Mouse (Mus musculus): ENCODE results near the gene Pank3.
"Not testable (repeated sequence)": the region's sequence is repeated elsewhere in the genome, so short reads cannot be mapped to it uniquely, and the experiment has no call there.

Pank3 gene

DNA sequence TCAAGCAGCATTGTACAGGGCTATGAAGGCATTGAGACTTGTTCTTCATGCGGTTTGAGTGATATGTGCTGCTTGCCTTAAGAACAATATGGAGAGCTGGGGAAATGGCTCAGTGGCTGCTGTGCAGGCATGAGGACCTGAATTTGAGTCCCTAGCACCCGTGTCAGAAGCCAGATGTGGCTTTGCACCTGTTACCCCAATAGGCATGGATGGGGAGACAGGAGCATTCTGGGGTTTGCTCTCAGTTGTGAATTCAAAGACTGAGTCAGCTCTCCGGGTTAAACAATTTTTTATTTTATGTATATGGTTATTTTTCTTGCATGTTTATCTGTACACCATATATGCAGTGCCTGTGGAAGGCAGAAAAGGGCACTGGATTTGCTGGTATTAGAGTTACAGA lies 13.2 kb downstream of the Pank3 start:
- no peak for DNase-seq

DNA sequence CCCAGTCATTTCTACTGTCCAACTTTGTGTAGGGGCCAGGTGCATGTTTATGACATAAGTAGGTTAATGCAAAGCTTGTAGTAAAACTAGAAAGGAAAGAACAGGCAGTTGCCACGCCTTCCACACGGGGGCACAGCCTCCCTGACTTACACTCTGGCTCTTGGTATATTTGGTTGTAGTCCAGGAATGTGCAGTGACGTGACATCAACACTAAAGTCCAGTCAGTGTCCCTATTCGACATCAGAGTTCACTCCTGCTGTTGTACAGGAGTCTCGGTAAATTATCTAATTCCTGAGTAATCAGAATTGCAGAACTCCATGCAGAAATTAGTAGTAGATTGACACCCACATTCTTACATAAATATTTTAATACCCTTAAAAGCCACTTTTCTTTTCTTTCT lies 13.8 kb downstream of the Pank3 start:
- DNase-seq = peak; percentile 45

DNA sequence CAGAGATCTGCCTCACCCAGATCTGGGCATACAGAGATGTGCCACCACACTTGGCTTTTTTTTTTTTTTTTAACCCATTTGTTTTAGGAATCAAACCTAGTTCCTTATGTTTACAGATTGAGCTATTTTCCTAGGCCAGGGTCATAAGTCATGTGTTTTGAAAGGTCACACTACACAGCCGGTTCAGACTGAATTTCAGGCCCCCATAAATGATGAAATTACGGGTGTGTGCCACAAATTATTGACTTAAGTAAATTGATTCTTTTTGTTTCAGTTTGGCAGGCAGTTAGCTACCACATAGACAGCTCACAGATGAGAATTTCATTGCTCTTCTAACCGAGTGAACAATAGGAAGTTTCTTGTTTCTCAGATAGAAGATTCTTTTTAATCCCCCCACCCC lies 14.7 kb downstream of the Pank3 start:
- DNase-seq = no peak

DNA sequence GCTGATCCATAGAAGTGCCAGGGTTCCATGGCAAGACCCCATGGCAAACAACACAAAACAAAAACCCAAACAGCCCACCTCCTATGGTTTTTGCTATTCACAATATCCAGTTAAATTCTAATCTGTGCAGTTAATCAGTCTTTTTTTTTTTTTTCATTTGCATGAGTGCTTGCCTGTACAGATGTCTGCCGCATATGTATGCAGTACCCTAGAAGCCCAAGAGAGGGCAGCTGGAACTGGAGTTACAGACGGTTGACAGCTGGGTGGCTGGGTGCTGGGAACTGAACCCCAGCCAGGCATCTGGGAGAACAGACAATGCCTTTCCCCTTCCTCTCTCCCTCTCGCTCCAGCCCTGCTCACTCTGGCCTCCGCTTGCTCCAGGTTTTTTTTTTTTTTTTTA lies 15.3 kb downstream of the Pank3 start:
- DNase-seq = no peak

DNA sequence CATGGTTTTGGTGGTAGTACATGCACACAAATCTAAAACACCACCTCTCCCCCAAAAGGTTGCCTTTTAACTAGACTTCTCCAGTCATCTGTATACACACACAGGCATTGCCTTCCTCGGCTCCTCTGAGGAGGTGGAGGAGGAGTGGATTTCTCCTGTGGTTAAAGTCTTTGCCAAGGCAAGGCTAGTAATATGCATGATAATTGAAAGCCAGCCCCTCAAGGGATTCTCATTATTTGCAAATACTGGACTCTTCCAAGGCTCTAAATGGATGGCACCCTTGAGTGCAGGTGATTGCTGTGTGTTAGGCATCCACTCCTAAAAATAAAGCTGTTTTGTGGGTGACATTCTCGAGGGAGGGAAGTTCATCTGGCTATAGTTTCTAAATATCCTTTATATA lies 19.2 kb downstream of the Pank3 start:
- DNase-seq = no peak

DNA sequence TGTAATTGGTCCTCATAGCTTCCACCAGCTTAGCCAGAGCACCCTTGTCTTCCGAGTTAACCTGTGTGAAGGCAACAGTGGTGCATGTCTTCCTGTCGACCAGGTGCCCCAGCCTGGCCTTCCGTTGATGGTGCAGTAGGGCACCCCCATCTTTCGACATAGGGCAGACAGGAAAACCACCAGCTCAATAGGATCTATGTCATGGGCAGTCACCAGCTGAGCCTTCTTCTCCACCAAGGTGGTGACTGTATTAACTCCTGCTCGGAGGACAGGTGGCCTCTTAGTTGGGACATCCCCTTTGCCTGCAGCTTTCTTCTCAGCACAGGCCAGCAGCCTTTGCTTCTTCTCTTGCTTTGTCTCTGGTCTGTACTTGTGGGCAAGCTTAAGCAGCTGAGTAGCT lies 23.5 kb downstream of the Pank3 start:
- not testable (repeated sequence) for DNase-seq

DNA sequence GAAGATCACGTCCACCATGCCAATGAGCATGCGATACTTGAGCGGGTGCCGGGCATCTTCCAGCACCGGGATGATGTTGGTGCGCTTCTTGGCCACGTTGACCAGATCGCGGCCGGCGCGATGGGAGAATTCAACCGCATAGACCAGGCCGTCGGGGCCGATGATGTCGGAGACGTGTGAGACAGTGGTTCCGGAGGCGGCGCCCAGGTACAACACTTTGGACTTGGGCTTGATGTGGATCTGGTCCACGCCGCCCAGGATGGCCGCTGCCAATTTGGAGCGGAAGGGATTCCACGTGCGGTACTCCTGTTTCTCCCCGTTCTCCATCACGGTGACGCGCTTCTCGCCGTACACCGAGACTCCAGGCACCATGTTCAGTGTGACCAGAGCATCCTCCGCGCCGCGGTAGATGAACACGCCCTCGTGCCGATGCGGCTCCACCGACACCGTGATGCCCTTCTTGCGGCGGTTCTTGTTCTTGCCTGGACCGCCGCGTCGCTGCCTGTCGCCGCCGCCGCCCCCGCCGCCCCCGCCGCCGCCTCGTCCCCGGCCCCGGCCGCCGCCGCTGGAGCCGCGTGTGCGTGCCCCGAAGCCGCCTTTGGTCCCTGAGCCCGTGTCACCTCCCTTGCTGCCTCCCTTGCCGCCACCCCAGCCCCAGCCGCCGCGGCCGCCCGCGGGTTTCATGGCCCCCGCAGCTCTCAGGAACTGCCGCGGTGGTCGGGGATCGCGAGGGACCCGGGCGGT lies 28.6 kb downstream of the Pank3 start:
- DNase-seq = no peak

DNA sequence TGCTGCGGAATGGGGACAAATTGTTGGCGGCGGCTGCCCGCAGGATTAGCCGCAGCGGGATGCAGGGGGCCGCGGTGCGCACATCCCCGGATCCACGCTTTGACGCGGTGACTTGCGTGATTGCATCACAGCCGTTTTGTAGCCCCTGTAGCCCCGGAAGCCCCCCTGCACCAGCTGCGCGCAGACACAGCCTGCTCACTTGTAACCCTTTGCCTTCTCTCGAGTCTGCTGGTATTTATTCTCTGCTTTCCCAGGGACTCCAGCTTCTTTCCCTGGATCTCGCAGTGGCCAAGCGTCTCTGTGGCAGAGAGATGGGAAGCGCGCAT lies 29.2 kb downstream of the Pank3 start:
- DNase-seq = no peak

DNA sequence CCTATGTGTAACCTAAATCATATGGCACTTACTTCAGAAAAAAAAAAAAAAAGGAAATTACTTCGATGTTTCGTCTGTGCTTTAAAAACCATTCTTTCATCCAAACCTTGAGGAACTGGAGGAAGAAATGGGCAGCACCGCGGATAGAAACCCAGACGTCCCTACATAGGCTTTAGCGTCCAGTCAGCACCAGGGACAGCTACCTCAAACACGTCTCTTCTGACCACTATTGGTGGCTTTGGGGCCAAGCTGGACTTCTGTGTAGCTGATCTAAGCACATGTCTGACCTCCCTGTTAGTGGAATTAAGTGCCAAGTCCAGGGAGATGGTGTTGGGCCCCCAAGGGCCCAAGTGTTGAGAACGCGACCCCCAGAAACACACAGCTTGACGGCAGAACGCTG lies 29.6 kb downstream of the Pank3 start, which contains the start of gene Fbll1:
Gene Fbll1, minus strand, starts transcription at position 11 of the 400 bp plus-strand sequence.
- DNase-seq = peak; percentile 67

DNA sequence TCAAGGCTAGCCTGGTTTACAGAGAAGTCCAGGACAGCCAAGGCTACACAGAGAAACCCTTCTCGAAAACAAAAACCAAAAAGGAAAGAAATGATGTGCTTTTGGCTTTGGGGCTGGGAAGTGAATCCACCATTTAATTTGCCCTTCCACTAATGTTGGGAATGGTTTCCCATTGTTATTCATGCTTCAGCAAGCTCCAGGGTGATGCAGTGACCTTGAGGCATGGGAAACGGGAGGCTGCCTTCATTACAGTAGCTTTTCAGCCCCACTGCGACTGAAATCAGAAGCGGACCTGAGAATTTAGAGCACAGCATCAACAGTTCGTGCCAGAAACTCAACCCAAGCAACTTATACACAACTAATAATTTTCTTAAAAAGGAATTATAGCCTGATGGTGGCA lies 32.0 kb downstream of the Pank3 start:
- no peak for DNase-seq

DNA sequence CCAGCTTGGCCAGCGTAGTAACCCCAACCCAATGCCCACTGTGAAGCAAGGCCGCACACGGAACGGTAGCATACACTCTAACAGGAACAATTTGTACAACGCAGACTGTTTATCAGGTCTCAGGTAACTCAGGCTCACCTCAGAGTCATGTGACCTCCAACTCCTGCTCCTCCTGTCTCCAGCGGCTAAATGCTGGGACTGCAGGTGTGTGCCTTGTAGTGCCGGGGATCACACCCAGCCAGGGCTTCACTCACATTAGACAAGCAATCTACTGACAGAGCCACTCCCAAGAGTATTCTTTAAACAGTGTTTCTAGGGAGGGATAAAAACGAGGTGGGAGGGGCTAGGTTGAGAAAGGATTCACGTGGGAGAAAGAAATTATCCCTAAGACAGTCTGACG lies 42.2 kb downstream of the Pank3 start:
- no peak for DNase-seq

DNA sequence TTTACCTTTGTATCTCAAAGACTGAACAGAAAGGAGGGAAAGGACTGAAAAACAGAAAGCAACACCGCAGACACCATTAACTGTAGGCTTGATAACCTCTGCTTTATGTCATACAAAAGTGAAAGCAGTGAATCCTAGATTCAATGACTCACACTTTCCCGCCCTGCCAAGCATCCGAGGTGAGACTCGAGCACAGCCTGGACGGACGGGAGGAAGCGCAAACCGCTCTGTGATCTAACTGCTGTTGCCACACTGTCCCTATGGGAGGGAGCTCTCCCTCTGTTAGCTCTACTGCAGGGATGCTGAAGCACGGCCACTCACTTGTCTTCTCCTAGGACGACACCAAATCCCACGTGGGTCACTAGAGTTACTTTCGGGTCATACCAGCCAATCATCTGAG lies 47.0 kb downstream of the Pank3 start:
- no peak for DNase-seq

DNA sequence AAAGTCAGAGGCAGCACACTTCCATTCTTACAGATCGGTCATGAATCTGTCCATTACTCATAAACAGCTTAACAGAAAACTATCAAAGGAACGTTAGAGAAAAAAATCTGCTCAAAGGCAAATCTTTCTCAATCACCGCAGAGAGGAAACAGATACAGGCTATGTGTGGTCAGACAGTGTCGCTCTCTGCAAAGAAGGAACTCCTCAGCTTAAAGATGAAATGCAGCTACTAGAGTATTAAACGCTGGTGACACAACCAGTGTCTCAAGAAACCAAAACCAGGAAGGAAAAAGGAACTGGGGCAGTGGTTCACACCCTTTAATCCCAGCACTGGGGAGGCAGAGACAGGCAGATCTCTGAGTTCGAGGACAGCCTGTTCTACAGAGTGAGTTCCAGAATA lies 58.4 kb downstream of the Pank3 start:
- DNase-seq = no peak

DNA sequence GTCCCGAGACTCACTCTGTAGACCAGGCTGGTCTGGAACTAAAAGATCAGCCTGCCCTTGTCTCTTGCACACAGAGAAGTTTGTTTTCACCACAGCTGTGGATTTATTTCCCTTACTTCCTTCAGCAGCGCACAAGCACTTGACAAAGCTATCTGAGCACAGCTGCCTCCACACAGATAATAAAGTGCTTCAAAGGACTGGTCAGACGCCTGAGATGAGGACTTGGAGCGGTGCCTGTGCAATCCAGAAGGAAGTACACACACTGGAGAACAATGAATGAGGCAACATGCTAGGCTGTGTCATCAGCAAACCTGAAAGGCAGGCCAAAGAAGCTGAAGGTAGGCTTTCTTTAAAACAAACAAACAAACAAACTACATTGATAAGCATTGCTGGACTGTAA lies 62.9 kb downstream of the Pank3 start:
- no peak for DNase-seq

DNA sequence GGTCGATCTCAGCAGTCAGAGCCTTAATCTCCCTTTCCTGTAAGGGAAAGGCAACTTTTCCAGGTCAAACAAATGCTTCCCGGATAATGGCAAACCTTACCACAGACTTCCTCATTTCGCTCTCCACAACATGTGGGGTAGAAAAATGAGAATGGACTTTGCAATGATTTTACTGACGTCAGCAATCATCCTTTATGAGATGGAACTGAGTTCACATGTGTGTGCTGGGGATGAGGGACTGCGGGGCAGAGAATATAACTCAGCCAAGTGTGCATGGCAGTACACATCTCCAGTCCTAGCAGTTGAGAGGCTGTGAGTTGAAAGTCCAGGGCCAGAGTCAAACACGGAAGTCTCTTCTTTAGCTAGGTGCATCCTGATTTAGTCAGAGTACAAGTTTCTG lies 64.0 kb downstream of the Pank3 start:
- no peak for DNase-seq

DNA sequence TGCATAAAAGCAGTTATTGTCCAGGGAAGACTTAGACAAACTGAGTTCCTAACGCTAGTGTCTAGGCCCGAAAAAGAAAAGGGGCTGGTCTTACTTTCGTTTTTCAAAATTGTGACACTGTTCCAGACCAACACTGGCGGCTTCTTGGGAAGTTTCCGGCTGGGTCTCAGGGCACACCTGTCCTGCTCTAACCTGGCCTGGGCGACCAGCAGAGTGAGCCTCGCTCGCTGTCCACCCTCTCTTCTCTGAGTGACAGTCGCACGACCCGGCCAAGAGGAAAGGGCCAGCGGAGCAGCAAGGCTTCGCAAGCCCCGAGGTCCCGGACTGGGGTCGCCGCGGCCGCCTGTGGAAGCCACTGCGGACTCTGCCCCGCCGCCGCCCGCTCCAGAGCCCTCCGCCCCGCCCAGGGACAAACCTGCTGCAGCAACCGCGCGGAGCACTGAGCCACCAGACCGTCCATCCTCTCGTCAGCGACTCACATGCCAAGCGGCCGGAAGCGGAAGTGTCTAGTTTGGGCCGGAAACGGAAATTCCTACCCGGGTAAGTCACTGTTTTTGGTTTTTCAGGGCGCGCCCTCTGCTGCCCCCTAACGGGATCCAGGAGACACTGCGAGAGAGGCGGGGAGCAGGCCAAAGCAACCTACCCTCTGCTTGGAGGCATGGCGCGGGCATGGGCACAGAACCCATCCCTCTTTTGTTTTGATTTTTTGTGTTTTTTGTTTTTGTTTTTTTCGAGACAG lies 64.9 kb downstream of the Pank3 start, which contains the start of gene Rars:
Gene Rars, minus strand, starts transcription at position 485 of the 739 bp plus-strand sequence.
- DNase-seq = peak; percentile 94

DNA sequence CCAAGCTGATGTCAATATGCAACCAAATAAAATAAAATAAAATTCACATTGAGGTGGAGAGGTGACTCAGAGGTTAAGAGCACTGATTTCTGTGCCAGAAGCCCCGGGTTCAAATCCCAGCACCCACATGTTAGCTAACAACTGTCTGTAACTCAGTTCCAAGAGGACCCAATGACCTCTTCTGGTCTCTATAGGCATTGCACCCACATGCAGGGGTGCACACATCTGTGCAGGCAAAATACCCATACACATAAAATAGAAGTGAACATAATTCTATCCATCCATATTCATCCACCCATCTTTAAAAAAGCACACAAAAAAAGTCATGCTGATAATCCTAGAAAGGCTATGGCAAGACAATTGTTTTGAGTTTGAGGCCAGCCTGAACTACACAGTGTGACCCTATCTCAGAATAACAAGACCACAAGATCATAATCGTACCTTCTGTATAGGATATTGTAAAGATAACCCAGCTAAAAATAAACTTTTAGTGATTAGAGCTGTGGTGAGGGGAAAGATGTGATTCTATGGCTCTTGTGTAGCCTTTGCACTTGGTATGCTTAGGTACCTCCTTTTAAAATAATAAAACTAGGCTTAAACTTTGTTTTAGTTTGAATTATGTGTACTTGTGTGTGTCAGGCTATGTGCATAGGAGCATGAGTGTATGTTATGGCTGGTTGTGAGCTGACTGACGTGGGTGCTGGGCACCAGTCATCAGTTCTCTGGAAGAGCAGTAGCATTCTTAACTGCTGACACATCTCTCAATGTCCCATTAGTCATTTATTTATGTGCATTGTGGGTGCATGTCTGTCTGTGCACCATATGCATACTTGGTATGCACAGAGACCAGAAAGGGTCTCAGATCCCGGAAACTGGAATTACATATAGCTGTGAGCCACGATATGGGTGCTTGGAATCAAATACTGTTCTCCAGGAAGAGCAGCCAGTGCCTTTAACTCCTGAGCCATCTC lies 68.2 kb downstream of the Pank3 start:
- DNase-seq = no peak

DNA sequence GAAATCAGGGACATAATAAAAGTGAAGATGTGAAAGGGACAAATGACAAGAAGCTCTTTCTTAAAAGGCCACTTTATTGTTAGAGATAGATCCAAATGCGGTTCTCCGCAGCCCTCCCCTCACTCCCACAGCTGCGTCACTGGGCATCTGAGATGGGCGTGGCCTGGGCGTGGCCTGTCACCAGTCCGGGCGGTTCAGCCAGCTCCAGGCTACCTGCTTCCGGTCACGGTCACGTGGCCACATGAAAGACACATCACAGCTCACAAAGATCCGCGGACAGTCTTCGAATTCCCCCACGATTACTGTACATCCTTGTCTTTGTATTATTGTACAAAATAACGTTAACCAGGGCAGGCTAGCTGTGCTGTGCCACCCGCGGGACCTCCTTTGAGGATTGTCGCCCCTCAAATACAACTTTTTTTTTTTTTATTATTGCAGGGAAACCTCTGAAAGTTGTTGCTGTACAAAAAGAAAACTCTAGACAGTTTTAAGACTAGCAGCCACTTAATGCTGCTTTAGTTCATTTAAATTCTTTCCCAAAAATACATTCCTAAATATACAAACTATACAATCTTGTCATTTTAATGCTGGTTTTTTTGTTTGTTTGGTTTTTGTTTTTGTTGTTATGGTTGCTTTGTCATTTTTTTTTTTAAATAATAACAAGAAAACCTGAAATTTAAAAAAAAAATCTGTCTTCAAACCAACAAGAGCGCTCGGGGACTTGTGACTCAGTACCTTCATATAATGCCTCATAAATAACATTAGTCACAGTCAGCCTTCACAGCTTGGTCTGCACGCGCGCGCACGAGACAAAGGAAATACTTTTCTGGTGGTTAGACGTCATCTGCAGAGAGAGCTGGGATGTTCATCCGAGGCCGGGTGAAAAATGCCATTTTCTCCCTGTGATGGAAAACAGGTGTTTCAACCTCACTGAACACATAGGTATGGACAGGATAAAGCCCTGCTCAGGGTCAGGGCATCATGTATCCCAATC lies 69.4 kb downstream of the Pank3 start:
- peak; percentile 91 for DNase-seq

DNA sequence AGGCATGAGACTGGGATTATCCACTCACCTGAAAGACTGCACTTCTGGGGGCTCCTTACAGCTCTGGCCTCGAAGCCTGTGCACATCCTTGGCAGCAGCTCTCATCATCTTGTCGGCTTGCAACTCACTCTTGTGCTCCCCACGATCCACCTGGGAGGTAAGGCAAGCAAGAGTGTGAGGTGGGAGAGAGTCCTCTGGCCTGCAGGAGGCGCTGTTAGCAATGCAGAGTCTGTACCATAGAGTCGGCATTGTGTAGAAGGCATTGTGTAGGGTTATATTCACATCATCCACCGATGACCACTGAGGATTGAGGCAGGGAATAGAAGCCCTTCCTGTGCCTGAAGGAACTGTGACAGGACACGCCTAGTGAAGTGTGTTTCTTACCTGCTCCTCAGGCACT lies 71.0 kb downstream of the Pank3 start:
- DNase-seq = no peak

DNA sequence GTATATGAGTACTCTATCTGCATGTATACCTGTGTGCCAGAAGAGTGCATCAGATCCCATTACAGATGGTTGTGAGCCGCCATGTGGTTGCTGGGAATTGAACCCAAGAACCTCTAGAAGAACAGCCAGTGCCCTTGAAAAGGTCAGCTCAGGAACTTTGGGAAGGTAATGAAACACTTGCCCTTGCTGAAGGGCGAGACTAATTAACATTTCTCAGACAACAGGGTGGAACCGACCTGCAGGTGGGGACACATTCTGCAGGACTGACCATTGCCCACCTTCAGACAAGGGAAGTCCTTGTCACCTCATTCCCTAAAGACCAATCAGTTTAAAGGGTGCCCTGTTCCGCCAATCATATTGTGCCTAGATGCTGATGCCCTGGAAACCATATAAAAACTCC lies 71.5 kb downstream of the Pank3 start:
- not testable (repeated sequence) for DNase-seq

Measured in kidney, postnatal 14 days (tissue).